Mouse (Mus musculus): ENCODE results near the gene Ankrd26. TPM values are rescaled to one million over a fixed set of nuclear protein-coding genes. Genes with fewer than 3 reads are reported as not detected.

Gene Ankrd26
- 14.8 and 16.1 TPM in 2 replicates for polyA plus RNA-seq (2014; fragmentation: Nextera tagmentation; extraction: Ambion mirVana)

DNA sequence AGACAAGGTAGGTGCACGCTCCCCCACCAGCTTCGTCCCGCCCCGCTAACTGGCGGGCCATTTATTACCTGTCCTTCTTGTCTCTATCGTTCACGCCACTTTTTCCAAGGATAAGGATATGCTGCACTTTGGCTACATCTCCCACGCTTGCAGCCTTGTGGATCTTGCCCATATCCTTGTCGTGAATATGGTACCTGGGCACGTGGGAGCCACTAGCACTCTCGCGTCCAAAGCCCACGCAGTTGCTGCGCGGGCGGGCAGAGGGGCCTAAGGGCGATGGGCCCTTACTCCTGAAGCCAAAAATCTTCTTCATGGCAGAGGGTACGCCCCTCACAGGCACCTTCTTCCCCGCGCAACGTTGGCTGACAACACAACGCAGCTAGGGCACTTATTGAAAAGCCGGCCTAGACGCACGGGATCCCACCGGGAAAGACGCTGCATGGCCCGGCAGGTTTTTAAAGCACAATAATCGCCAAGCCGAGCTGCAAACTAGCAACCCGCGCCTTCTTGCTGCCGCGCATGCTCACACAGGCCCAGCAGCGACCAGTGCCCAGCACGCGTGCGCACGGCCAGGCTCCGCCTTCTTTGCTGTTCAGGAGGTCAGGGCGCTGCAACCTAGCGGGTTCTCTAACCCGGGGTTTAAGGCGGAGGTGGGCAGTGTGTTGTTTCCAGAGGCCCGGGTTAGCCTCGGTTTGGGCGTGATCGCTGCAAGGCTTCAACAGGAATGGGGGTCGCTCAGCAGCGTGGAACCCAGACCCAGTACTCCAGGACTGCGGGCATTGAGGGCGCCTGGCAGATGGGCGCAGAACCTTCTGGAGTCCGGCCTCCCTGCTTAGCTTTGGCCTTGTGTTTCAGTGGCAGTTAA, at the start of gene Ankrd26:
TSS of gene Ankrd26 (minus strand) at position 482 of the 865 bp plus-strand sequence.
- Histone ChIP-seq H3K27ac (ENCODE audit: low read depth, low read length) (peak within 1 kb of the TSS; percentile 73), H3K9me3 (ENCODE audit: control insufficient read depth, low read length) (no peaks in the 10 kb centered on the region), H3K4me2 (replicated peaks; ENCODE audit: low read depth, low read length) (peak within 1 kb of the TSS; percentile 95), H3K27me3 (ENCODE audit: control insufficient read depth, insufficient read depth, low read length) (no peaks in the 10 kb centered on the region), H3K4me3 (ENCODE audit: low read length) (peak within 1 kb of the TSS; percentile 68), H3K9ac (ENCODE audit: low read depth, low read length) (peak within 1 kb of the TSS; percentile 81), H3K4me1 (ENCODE audit: control insufficient read depth, insufficient read depth, low read length) (0 out of 2 replicates have a peak, but pooled peaks cover 8% of the 10 kb centered on the region), H3K36me3 (ENCODE audit: control insufficient read depth, insufficient read depth, low read length) (peaks cover 8% of the 10 kb centered on the region; the same call in 1 of the 2 replicates)
- ATAC-seq (ENCODE audit: low FRiP score, low TSS enrichment) = peak; percentile 98
- 5% methylated on average over 54 of the region's 54 CpGs for WGBS

DNA sequence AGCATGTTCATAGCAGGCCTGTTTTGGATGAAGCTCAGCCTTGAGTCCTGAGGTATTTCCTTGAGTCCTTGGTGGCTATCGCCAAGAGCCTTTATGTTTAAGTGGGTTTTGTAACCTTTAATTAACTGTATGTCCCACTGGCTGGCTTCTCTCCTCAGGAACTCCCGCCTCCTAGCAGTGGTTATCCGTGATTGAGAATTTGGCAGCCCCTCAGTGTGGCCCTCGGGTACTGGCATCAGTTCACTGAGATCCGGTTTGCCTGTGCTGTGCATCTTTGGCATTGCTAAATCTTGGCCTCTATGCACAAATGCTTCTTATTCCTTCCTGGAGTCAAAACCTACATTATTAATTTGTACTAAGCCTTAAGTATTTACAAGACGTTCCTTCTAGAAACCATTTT, 46.9 kb upstream of the Ankrd26 start:
- Histone ChIP-seq H3K36me3 (ENCODE audit: control insufficient read depth, insufficient read depth, low read length) (no peaks in the 10 kb centered on the region), H3K4me3 (ENCODE audit: low read length) (no peak overlapping the region), H3K4me2 (replicated peaks; ENCODE audit: low read depth, low read length) (no peak overlapping the region), H3K27ac (ENCODE audit: low read depth, low read length) (no peak overlapping the region), H3K27me3 (ENCODE audit: control insufficient read depth, insufficient read depth, low read length) (no peaks in the 10 kb centered on the region), H3K9ac (ENCODE audit: low read depth, low read length) (no peak overlapping the region), H3K4me1 (ENCODE audit: control insufficient read depth, insufficient read depth, low read length) (no peaks in the 10 kb centered on the region), H3K9me3 (ENCODE audit: control insufficient read depth, low read length) (no peaks in the 10 kb centered on the region)
- 93% methylated on average over 6 of the region's 6 CpGs for WGBS
- ATAC-seq (ENCODE audit: low FRiP score, low TSS enrichment) = no peak

DNA sequence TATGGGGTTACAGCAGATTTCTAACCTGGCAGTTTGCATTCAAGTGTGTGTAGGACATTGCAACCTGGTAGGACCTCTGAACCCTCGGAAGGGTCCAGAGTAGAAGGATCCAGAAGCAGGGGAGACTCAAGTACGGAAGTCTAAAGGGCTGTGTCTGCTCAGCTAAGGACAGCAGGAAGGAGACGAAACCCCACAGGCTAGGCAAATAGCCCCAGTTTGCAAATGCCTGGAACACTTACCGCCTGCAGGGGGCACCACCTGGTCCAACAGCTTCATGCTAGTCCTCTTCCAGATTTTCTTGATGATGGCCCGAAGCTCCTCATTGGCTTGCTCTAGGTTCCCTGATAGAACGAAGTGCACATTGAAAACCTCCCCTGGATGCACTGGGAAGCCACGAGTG, 43.9 kb upstream of the Ankrd26 start:
- 70% methylated on average over 7 of the region's 7 CpGs for WGBS
- Histone ChIP-seq H3K4me2 (replicated peaks; ENCODE audit: low read depth, low read length) (no peak overlapping the region), H3K27me3 (ENCODE audit: control insufficient read depth, insufficient read depth, low read length) (no peaks in the 10 kb centered on the region), H3K27ac (ENCODE audit: low read depth, low read length) (no peak overlapping the region), H3K9me3 (ENCODE audit: control insufficient read depth, low read length) (no peaks in the 10 kb centered on the region), H3K4me1 (ENCODE audit: control insufficient read depth, insufficient read depth, low read length) (no peaks in the 10 kb centered on the region), H3K9ac (ENCODE audit: low read depth, low read length) (no peak overlapping the region), H3K4me3 (ENCODE audit: low read length) (no peak overlapping the region), H3K36me3 (ENCODE audit: control insufficient read depth, insufficient read depth, low read length) (no peaks in the 10 kb centered on the region)
- no peak for ATAC-seq (ENCODE audit: low FRiP score, low TSS enrichment)

DNA sequence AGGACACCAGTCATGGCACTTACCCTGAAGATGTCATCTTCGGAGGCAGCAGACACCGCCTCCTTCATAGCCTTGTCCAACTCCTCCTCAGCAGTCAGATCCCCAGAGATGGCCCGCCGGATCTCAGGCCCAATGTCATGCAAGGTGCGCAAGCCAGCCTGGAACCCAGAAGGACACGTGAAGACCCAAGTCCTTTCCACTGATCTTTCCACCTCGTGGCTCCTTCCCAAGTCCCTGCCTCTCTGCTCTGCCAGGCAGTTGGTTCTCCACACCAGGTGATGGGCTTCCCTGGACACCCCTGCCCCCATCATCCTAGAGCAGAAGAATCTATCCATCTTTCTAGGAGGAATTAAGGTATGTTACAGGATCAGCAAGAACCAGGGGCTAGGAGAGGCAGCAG, 41.8 kb upstream of the Ankrd26 start:
- no peak overlapping the region for H3K27ac ChIP-seq (ENCODE audit: low read depth, low read length)
- H3K4me2 ChIP-seq (replicated peaks; ENCODE audit: low read depth, low read length) = no peak overlapping the region
- no peaks in the 10 kb centered on the region for H3K27me3 ChIP-seq (ENCODE audit: control insufficient read depth, insufficient read depth, low read length)
- no peaks in the 10 kb centered on the region for H3K4me1 ChIP-seq (ENCODE audit: control insufficient read depth, insufficient read depth, low read length)
- no peaks in the 10 kb centered on the region for H3K36me3 ChIP-seq (ENCODE audit: control insufficient read depth, insufficient read depth, low read length)
- ATAC-seq (ENCODE audit: low FRiP score, low TSS enrichment) = no peak
- no peaks in the 10 kb centered on the region for H3K9me3 ChIP-seq (ENCODE audit: control insufficient read depth, low read length)
- no peak overlapping the region for H3K4me3 ChIP-seq (ENCODE audit: low read length)
- 90% methylated on average over 7 of the region's 7 CpGs for whole genome bisulfite sequencing
- no peak overlapping the region for H3K9ac ChIP-seq (ENCODE audit: low read depth, low read length)

DNA sequence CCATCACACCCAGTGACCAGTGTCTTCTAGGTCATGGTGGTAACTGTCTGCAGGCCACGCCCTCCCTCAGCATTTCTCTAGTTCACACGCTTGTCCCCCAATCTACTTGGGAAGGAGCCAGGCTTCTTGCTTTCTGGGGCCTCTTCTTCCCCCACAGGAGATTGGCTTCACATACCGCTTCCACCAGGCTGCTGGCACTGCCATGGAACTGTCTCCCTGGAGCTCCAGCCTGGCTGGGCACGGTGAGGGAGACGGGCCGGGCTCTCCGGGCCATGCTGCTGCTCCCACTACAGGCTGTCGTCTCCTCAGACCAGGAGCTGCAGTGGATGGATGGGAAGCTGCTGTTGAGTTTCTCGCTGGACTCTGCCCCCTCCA, 33.6 kb upstream of the Ankrd26 start:
- no peak overlapping the region for H3K4me2 ChIP-seq (replicated peaks; ENCODE audit: low read depth, low read length)
- H3K9ac ChIP-seq (ENCODE audit: low read depth, low read length) = no peak overlapping the region
- H3K9me3 ChIP-seq (ENCODE audit: control insufficient read depth, low read length) = no peaks in the 10 kb centered on the region
- no peaks in the 10 kb centered on the region; the same call in 1 of the 2 replicates for H3K27me3 ChIP-seq (ENCODE audit: control insufficient read depth, insufficient read depth, low read length)
- ATAC-seq (ENCODE audit: low FRiP score, low TSS enrichment) = no peak
- WGBS = 76% methylated on average over 9 of the region's 9 CpGs
- 0 out of 2 replicates have a peak, but pooled peaks cover 4% of the 10 kb centered on the region for H3K4me1 ChIP-seq (ENCODE audit: control insufficient read depth, insufficient read depth, low read length)
- H3K27ac ChIP-seq (ENCODE audit: low read depth, low read length) = no peak overlapping the region
- H3K4me3 ChIP-seq (ENCODE audit: low read length) = no peak overlapping the region
- no peaks in the 10 kb centered on the region for H3K36me3 ChIP-seq (ENCODE audit: control insufficient read depth, insufficient read depth, low read length)

DNA sequence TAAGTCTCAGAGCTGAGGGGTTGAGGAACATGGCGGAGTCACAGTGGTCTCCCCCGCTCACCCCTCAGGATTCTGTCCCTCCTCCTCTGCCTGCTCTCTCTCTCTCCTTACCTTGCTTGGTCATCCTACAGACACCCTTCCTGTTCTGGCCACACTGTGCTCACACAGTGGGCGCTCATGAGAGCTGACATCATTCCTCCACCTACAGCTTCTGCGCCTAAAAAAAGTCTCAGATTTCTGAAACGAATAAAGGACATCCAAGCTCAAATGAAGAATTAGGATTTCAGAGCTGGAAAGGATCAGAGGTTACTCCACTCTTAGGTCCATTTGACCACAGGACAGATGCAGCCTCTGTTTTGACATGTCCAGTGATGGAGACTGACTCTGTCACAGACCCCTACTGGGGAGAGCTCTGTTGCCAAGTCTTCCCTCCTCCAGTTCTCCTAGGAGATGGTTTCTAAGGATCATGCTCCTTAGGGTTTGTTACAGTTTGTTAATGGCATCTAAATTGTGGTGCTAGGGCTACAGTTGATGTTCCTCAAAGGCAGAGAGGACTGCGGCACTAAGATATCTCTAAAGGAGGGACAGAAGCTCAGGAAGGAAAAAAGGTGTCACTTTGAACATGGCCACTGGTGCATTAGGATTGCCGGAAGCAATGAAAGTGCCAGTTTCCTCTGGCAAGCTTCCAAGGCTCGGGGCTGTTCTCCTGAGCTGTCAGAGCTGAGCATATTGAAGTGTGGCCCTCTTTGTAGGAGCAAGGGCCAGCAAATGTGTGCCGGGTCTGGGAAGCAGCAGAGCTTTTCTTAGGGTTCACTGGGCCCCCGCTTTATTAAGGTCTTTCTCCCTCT, 33.0 kb upstream of the Ankrd26 start:
- Histone ChIP-seq H3K9ac (ENCODE audit: low read depth, low read length) (no peak overlapping the region), H3K4me3 (ENCODE audit: low read length) (no peak overlapping the region), H3K27ac (ENCODE audit: low read depth, low read length) (no peak overlapping the region), H3K4me2 (replicated peaks; ENCODE audit: low read depth, low read length) (no peak overlapping the region), H3K9me3 (ENCODE audit: control insufficient read depth, low read length) (no peaks in the 10 kb centered on the region), H3K36me3 (ENCODE audit: control insufficient read depth, insufficient read depth, low read length) (no peaks in the 10 kb centered on the region), H3K27me3 (ENCODE audit: control insufficient read depth, insufficient read depth, low read length) (no peaks in the 10 kb centered on the region; the same call in 1 of the 2 replicates), H3K4me1 (ENCODE audit: control insufficient read depth, insufficient read depth, low read length) (0 out of 2 replicates have a peak, but pooled peaks cover 4% of the 10 kb centered on the region)
- 84% methylated on average over 10 of the region's 10 CpGs for WGBS
- ATAC-seq (ENCODE audit: low FRiP score, low TSS enrichment) = no peak

DNA sequence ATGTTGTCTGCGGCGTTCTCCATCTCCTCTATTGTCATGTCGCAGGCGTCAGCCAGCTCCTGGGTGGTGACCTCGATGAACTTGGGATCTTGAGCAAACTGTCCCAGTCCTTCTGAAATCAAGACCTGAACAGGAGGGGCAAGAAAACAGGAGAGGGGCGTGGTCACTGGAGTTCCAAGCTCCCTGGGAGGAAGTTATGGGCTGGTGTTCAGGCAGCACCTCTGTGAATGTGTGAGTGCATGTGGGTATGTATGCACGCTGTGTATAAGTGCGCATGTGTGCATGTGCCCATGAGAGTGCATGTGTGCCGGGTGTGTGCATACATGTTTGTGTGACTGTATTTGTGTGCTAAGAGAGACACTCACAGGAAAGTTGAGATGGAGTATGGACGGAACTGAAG, 32.0 kb upstream of the Ankrd26 start:
- Histone ChIP-seq H3K9ac (ENCODE audit: low read depth, low read length) (peak overlapping the region; percentile 38; the same call in 1 of the 2 replicates), H3K9me3 (ENCODE audit: control insufficient read depth, low read length) (no peaks in the 10 kb centered on the region), H3K27me3 (ENCODE audit: control insufficient read depth, insufficient read depth, low read length) (no peaks in the 10 kb centered on the region; the same call in 1 of the 2 replicates), H3K27ac (ENCODE audit: low read depth, low read length) (no peak overlapping the region), H3K4me1 (ENCODE audit: control insufficient read depth, insufficient read depth, low read length) (0 out of 2 replicates have a peak, but pooled peaks cover 4% of the 10 kb centered on the region), H3K36me3 (ENCODE audit: control insufficient read depth, insufficient read depth, low read length) (no peaks in the 10 kb centered on the region), H3K4me2 (replicated peaks; ENCODE audit: low read depth, low read length) (peak overlapping the region; percentile 70), H3K4me3 (ENCODE audit: low read length) (peak overlapping the region; percentile 44)
- ATAC-seq (ENCODE audit: low FRiP score, low TSS enrichment) = no peak; the same call in none of the 2 replicates
- 33% methylated on average over 10 of the region's 10 CpGs for WGBS

DNA sequence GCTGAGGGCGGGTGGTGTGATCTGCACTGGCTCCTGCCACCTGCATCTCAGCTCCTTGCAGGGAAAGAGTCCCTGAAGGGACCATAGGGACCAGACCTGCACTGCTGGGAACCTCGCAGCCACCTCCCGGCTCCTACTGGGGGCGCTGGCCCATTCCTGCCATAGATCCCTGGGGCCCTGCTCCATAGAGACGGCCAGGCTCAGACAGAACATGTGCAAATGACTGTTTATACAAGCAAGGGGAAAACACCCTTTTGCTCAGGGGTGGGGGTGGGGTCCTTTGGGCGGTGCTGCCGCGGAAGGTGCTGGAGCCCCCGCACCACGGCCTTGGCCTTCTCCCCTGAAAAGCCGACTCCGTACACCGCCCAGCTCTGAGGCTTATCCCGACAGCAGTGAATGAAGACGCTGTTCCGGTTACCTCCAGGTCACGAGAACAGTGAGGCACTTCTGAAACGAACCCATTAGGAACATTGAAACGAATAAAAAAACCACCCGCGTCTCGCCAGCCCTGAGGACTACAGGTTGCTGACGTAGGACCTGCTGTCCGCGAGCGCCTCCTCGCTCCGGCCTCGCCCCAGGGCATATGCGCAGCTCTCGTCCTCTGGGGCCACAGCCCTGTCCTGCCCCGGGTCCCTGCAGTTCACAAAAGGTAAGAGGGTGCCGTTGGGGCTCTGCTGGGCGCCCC, 31.5 kb upstream of the Ankrd26 start:
- 1% methylated on average over 34 of the region's 34 CpGs for WGBS
- H3K4me2 ChIP-seq (replicated peaks; ENCODE audit: low read depth, low read length) = peak overlapping the region; percentile 70
- 0 out of 2 replicates have a peak, but pooled peaks cover 4% of the 10 kb centered on the region for H3K4me1 ChIP-seq (ENCODE audit: control insufficient read depth, insufficient read depth, low read length)
- H3K9me3 ChIP-seq (ENCODE audit: control insufficient read depth, low read length) = no peaks in the 10 kb centered on the region
- no peaks in the 10 kb centered on the region; the same call in 1 of the 2 replicates for H3K27me3 ChIP-seq (ENCODE audit: control insufficient read depth, insufficient read depth, low read length)
- H3K4me3 ChIP-seq (ENCODE audit: low read length) = peak overlapping the region; percentile 44
- H3K9ac ChIP-seq (ENCODE audit: low read depth, low read length) = peak overlapping the region; percentile 38
- H3K36me3 ChIP-seq (ENCODE audit: control insufficient read depth, insufficient read depth, low read length) = no peaks in the 10 kb centered on the region
- peak; percentile 78 for ATAC-seq (ENCODE audit: low FRiP score, low TSS enrichment)
- H3K27ac ChIP-seq (ENCODE audit: low read depth, low read length) = no peak overlapping the region

Data from kidney, embryonic 14.5 days (tissue).